Mouse (Mus musculus): ENCODE data around the gene Ehbp1l1. TPM values are rescaled to one million over a fixed set of nuclear protein-coding genes. Genes with fewer than 3 reads are reported as not detected.
A peak's percentile ranks its signal among the peaks of the same experiment; 100 is the strongest.

Gene Ehbp1l1
- polyA plus RNA-seq, 2 experiments, result 25.4 to 51.1 TPM

DNA sequence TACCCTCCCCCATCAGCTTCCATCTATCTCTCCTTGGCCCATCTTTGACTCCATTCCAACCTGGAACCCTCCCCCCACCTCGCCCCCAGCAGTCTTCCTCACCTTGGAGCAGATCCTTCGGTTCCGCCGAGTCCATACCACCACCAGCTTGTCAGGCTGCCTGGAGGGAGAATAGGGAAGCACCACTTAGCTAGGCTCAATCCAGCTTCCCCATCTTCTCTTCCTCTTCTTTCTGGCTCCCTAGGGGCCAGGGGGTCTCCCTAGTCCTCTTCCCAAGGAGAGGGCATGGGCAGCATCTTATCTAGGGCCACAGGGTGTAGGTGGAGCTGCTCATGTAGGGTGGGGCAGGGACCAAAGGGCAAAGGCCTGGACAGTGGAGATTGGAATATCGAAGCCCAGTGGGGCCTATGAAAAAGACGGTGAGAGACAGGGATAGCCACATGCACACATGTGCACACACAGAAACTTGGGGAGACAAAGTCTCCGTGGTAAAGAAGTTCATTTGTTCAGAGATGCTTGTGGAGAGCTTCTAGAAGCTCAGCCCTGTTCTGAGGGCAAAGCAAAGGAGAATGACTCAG lies 3.2 kb downstream of the Ehbp1l1 start:
- Histone ChIP-seq H3K27ac (replicated peaks; ENCODE audit: low read depth, low read length) (no peak overlapping the region), H3K4me1 (ENCODE audit: control insufficient read depth, insufficient read depth, low read length) (peaks cover 23% of the 10 kb centered on the region), H3K9me3 (ENCODE audit: control insufficient read depth, low read length) (no peaks in the 10 kb centered on the region), H3K27me3 (ENCODE audit: control insufficient read depth, insufficient read depth, low read length) (no peaks in the 10 kb centered on the region), H3K4me3 (replicated peaks; ENCODE audit: low read length) (no peak overlapping the region), H3K36me3 (ENCODE audit: control insufficient read depth, insufficient read depth, low read length) (peaks cover 57% of the 10 kb centered on the region), H3K9ac (ENCODE audit: low read depth, low read length, severe bottlenecking) (no peak overlapping the region), H3K4me2 (replicated peaks; ENCODE audit: low read depth, low read length, severe bottlenecking) (no peak overlapping the region)
- no peak for TF ChIP-seq POLR2A (IDR thresholded peaks at IDR 0.05; ENCODE audit: borderline replicate concordance, extremely low read depth, insufficient read depth, insufficient read length)
- 85% methylated on average over 7 of the region's 7 CpGs for WGBS
- no peak for ATAC-seq (ENCODE audit: low FRiP score, low read depth)
- no peak for DNase-seq (ENCODE audit: low spot score)

- H3K4me3 ChIP-seq (replicated peaks; ENCODE audit: low read length), result no peak overlapping the region
- no peak for TF ChIP-seq POLR2A (IDR thresholded peaks at IDR 0.05; ENCODE audit: borderline replicate concordance, extremely low read depth, insufficient read depth, insufficient read length)
- no peaks in the 10 kb centered on the region for H3K9me3 ChIP-seq (ENCODE audit: control insufficient read depth, low read length)
- no peak for DNase-seq (ENCODE audit: low spot score)
- H3K9ac ChIP-seq (ENCODE audit: low read depth, low read length, severe bottlenecking), result no peak overlapping the region
- peaks cover 64% of the 10 kb centered on the region for H3K36me3 ChIP-seq (ENCODE audit: control insufficient read depth, insufficient read depth, low read length)
- H3K4me2 ChIP-seq (replicated peaks; ENCODE audit: low read depth, low read length, severe bottlenecking), result no peak overlapping the region
- ATAC-seq (ENCODE audit: low FRiP score, low read depth), result no peak
- H3K27me3 ChIP-seq (ENCODE audit: control insufficient read depth, insufficient read depth, low read length), result no peaks in the 10 kb centered on the region
- 87% methylated on average over 6 of the region's 6 CpGs for WGBS
- H3K4me1 ChIP-seq (ENCODE audit: control insufficient read depth, insufficient read depth, low read length), result peaks cover 13% of the 10 kb centered on the region
- H3K27ac ChIP-seq (replicated peaks; ENCODE audit: low read depth, low read length), result no peak overlapping the region
Measured at GRCm38 (mm10) chr19:5721233-5721632, 4.9 kb downstream of the Ehbp1l1 start.

DNA sequence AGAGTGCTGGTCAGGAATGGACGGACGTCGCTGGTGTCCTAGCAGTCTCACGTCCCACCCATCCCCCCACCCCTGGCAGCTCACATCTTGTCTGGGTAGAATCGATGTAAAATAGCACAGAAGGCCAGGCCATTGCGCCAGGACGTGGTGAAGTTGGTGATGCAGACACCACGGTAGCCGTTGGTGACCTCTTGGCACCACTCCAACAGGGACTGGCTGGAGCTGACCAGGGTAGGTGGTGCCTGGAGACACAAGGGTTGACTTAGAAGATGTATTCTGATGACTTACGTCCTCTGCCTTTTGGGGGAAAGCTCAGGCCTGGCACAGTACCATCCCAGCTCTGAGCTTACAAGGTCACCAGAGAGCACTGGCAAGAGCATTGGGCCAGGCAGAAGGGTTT lies 9.2 kb downstream of the Ehbp1l1 start:
- ATAC-seq (ENCODE audit: low FRiP score, low read depth) (no peak), DNase-seq (ENCODE audit: low spot score) (no peak)
- Histone ChIP-seq H3K9ac (ENCODE audit: low read depth, low read length, severe bottlenecking) (no peak overlapping the region), H3K4me3 (replicated peaks; ENCODE audit: low read length) (no peak overlapping the region), H3K27ac (replicated peaks; ENCODE audit: low read depth, low read length) (no peak overlapping the region), H3K4me1 (ENCODE audit: control insufficient read depth, insufficient read depth, low read length) (peaks cover 18% of the 10 kb centered on the region), H3K27me3 (ENCODE audit: control insufficient read depth, insufficient read depth, low read length) (no peaks in the 10 kb centered on the region), H3K9me3 (ENCODE audit: control insufficient read depth, low read length) (no peaks in the 10 kb centered on the region), H3K36me3 (ENCODE audit: control insufficient read depth, insufficient read depth, low read length) (peaks cover 73% of the 10 kb centered on the region), H3K4me2 (replicated peaks; ENCODE audit: low read depth, low read length, severe bottlenecking) (no peak overlapping the region)
- WGBS, result 59% methylated on average over 10 of the region's 10 CpGs
- TF ChIP-seq POLR2A (IDR thresholded peaks at IDR 0.05; ENCODE audit: borderline replicate concordance, extremely low read depth, insufficient read depth, insufficient read length), result no peak

DNA sequence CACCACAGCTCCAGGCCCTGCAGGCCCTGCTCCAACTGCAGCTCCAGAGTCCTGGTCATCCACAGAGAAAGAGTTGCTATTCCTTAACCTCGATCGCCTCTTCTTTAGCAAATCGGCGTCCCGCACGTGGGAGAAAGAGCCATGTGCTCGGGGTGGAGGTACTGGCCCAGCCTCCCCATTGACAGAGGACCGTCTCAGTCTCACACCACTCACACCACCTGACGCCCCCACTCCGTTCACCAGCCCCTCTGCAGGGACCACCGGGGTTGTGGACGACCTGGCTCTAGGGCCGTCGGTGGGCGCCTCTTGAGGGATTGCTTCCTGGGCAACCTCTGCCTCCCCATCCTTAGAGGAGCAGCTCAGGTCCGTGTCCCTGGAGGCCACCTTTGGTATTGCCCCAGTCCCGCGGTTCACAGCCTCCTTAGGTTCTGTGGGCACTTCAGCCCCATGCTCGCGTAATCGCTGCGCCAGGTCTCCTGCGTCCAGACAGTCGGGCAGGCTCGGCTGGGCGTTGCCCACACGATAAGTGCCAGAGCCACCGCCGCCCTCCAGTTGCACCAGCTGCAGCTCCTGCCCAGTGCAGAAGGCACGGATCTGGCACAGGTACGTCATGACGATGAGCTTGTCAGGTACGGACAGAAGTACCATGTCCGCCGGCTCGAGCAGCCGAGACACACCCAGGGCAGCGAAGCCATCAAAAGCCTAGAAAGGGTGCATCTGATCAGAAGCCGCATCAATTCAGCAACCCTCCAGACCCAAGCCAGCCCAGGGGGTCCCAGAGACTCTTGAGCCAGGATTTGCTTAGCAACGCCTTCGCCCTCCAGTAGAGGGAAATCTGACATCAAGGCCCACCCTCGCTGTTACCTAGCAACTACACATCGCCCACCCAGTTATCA lies 10.1 kb downstream of the Ehbp1l1 start:
- no peak for DNase-seq (ENCODE audit: low spot score)
- Histone ChIP-seq H3K4me3 (replicated peaks; ENCODE audit: low read length) (no peak overlapping the region), H3K36me3 (ENCODE audit: control insufficient read depth, insufficient read depth, low read length) (peaks cover 71% of the 10 kb centered on the region)

DNA sequence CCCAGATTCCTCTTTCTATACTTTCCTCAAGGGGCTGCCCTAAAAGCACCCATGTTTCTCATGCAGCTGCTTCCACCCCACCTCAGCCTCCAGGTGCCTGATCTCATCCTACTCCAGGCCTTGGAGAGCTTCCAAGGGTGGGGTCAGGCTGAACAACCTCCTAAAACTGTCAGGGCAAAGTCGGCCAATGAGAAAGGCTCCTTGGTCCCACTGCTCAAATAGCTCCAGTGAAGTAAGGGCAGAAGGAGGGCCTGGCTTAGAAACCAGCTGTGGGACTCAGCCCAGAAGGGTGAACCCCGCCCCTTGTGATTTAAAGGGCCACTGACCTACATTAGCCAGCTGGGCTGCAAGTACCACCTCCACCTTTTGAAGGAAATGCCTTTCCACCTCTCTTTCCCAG lies 12.4 kb downstream of the Ehbp1l1 start:
- no peak overlapping the region for H3K4me3 ChIP-seq (replicated peaks; ENCODE audit: low read length)
- DNase-seq (ENCODE audit: low spot score), result peak; percentile 69
- H3K9ac ChIP-seq (ENCODE audit: low read depth, low read length, severe bottlenecking), result no peak overlapping the region
- H3K36me3 ChIP-seq (ENCODE audit: control insufficient read depth, insufficient read depth, low read length), result peaks cover 67% of the 10 kb centered on the region
- no peaks in the 10 kb centered on the region for H3K27me3 ChIP-seq (ENCODE audit: control insufficient read depth, insufficient read depth, low read length)
- TF ChIP-seq POLR2A (IDR thresholded peaks at IDR 0.05; ENCODE audit: borderline replicate concordance, extremely low read depth, insufficient read depth, insufficient read length), result no peak
- WGBS, result 8% methylated on average over 2 of the region's 2 CpGs
- peaks cover 18% of the 10 kb centered on the region for H3K4me1 ChIP-seq (ENCODE audit: control insufficient read depth, insufficient read depth, low read length)
- H3K4me2 ChIP-seq (replicated peaks; ENCODE audit: low read depth, low read length, severe bottlenecking), result no peak overlapping the region; the same call in 1 of the 2 replicates
- H3K9me3 ChIP-seq (ENCODE audit: control insufficient read depth, low read length), result no peaks in the 10 kb centered on the region
- peak; percentile 67 for ATAC-seq (ENCODE audit: low FRiP score, low read depth)
- no peak overlapping the region for H3K27ac ChIP-seq (replicated peaks; ENCODE audit: low read depth, low read length)

More for the DNA sequence above, 10.1 kb downstream of the Ehbp1l1 start:
- 26% methylated on average over 43 of the region's 43 CpGs for WGBS
- no peak for ATAC-seq (ENCODE audit: low FRiP score, low read depth)
- Histone ChIP-seq H3K4me1 (ENCODE audit: control insufficient read depth, insufficient read depth, low read length) (peaks cover 18% of the 10 kb centered on the region), H3K27ac (replicated peaks; ENCODE audit: low read depth, low read length) (no peak overlapping the region), H3K9ac (ENCODE audit: low read depth, low read length, severe bottlenecking) (no peak overlapping the region), H3K4me2 (replicated peaks; ENCODE audit: low read depth, low read length, severe bottlenecking) (no peak overlapping the region; the same call in 1 of the 2 replicates), H3K27me3 (ENCODE audit: control insufficient read depth, insufficient read depth, low read length) (no peaks in the 10 kb centered on the region), H3K9me3 (ENCODE audit: control insufficient read depth, low read length) (no peaks in the 10 kb centered on the region)
- TF ChIP-seq POLR2A (IDR thresholded peaks at IDR 0.05; ENCODE audit: borderline replicate concordance, extremely low read depth, insufficient read depth, insufficient read length), result no peak
